Mouse (Mus musculus): ENCODE data around the gene Serpina7.

The Serpina7 gene

GRCm38 (mm10) chrX:139085077-139085476 is at the start of gene Serpina7:
Gene Serpina7 (minus strand): TSS chrX:139085236.
- DNase-seq (ENCODE audit: low spot score) = no peak

- no peak for DNase-seq (ENCODE audit: low spot score)
These were observed 49.0 kb upstream of the Serpina7 start for GRCm38 (mm10) chrX:139134031-139134430.

- no peak for DNase-seq (ENCODE audit: low spot score)
These were observed 12.2 kb upstream of the Serpina7 start for GRCm38 (mm10) chrX:139097197-139097596.

GRCm38 (mm10) chrX:139085943-139086342 is 907 bp upstream of the Serpina7 start, which contains the start of gene 4930513O06Rik:
Gene 4930513O06Rik (plus strand): TSS chrX:139086243.
- DNase-seq (ENCODE audit: low spot score) = no peak

GRCm38 (mm10) chrX:139078493-139078892 is 6.5 kb downstream of the Serpina7 start:
- no peak for DNase-seq (ENCODE audit: low spot score)

GRCm38 (mm10) chrX:139064078-139064477 is 21.0 kb downstream of the Serpina7 start:
- no peak for DNase-seq (ENCODE audit: low spot score)

- DNase-seq (ENCODE audit: low spot score) = no peak
These were observed 31.9 kb downstream of the Serpina7 start for GRCm38 (mm10) chrX:139053149-139053548.

- DNase-seq (ENCODE audit: low spot score) = no peak
These were observed 33.1 kb downstream of the Serpina7 start for GRCm38 (mm10) chrX:139051976-139052375.

GRCm38 (mm10) chrX:139041148-139041547 is 43.9 kb downstream of the Serpina7 start:
- no peak for DNase-seq (ENCODE audit: low spot score)

- peak; percentile 4 for DNase-seq (ENCODE audit: low spot score)
These were observed 45.7 kb downstream of the Serpina7 start for GRCm38 (mm10) chrX:139039314-139039713.

GRCm38 (mm10) chrX:139037666-139038065 is 47.4 kb downstream of the Serpina7 start:
- no peak for DNase-seq (ENCODE audit: low spot score)

All from adipocyte (in vitro differentiated cells).